Mouse (Mus musculus) cerebral cortex, adult 2 months (tissue): ENCODE results near the gene Timm23.

Source experiments
- WGBS: fragments of 180-500 bp; shearing (Covaris S2); methylation state at CpG from one replicate; pipeline ENCODE4 v1.1.7; 2018; 5-methylcytosine and 5-hydroxymethylcytosine counted together

Timm23 gene

DNA sequence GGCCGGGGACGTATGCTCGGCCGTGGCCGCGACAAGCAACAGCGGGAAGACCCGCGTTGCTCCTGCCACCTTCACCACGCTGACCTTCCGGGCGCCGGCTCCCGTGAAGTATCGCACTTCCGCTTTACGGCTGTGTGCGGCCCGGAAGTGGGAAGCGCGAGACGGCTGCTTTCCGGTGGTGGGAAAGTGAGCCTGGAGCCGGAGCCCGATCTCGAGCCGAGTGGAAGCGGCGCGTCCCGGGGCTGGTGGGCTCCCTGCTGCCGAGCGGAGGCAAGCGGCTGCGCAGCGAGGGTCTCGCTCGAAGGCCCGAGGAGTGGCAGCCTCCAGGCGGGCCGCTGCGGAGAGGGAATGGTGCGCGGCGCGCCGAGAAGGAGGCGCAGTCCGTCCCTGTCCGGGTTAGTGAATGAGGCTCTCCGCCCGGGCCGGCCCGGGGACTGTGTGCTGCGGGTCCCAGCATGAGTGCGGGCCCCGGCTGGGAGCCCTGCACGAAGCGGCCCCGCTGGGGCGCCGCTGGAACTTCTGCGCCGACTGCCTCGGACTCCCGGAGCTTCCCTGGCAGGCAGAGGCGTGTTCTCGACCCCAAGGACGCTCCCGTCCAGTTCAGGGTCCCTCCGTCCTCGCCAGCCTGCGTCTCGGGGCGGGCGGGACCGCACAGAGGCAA is at the start of gene Timm23, which contains the start of gene Parg:
Gene Timm23 (minus strand): TSS at position 108 of the 661 bp plus-strand sequence.
Gene Parg (plus strand): TSS at position 159 of the 661 bp plus-strand sequence.
- WGBS = under 1% methylated on average over 77 of the region's 77 CpGs

DNA sequence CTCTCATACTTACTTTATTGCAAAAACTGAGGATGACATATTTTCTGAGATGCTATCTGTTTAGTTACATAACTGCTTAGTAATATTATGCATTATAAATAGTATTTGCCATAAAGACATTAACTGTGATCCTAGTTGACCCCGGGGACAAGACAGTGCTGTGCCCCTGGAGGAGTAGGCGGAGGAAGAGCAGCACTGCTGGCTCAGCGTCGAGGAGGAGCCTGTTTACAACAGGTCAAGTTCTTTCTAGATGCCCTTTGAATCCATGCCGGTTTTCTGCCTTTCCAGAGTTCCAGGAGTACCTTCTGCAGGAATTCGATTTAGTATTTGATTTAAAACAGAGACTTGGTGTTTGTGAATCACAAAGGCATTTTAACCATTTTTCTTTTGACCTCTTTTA is 47.9 kb upstream of the Timm23 start:
- WGBS = 88% methylated on average over 6 of the region's 6 CpGs

DNA sequence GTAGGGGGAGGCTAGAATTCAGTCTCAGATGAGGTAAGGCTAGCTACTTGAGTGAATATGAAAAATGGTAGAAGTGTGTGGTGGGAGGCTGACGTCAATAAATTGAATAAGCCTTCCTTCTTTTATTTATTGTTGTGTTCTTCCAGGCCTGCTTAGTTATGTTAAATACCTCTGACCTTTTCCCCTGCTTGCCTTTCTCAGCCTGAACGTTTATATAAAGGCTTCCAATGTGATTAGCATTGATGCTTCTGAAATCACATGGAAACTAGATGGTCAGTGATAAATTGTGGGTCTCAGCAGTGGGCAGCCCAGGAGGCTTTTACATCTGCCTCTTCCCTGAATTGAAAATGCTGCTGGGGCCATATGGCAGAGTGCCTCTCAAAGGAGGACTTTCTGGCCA is 44.3 kb upstream of the Timm23 start:
- WGBS = 46% methylated on average over 2 of the region's 2 CpGs

DNA sequence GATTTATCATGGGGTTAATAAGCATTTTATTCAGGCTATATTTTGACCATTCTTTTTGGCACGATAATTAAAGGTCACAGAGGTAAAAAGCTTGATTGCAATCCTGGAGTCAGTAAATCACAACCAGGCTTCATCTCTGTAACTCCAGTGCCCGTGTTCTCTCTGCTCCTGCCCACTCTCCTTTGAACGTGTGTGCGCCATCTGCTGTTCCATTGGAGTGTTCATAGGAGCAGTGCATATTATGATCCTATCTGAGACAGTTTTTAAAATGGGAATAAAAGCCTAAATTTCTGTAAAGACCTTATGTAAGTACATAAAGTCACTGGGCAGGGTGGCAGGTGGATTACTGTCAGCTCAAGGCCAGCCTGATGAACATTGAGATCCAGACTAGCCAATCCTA is 40.7 kb upstream of the Timm23 start:
- 52% methylated on average over 4 of the region's 4 CpGs for WGBS

DNA sequence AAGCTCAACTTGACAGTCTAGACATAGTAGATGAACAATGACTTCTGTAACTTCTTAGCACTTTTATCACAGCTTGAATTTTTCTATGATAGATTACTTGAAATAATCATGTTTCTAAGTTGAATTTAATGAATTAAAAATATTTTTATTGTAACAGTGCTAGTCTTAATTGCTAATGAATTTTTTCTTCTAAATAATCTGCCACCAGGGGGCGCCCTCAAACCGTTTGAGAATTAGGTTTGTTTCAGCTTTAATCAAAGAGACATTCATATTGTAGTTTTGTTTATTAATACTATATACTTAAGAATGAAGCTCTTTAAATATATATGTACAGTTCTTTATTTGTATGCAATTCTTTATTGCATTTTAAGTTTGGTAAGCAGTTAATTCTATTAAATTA is 27.3 kb upstream of the Timm23 start:
- under 1% methylated on average over 2 of the region's 2 CpGs for WGBS

DNA sequence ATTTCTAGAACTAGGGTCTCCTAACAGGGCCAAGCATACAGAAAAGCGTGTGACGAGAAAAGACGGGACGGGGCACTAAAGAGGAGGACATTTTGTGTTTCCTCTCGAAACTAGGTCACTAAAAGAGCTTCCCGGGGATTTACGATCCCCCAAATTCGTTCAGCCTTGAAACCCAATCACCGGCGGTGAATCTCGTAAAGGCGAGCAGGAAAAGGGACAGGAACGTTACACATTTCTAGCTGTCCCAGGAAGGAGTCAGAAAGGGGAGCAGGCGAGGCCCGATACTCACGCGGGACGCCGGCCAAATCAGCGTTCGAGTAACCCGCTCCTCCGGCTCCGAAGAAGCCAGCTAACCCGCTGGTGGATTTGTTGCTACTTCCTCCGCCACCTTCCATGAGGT is 344 bp downstream of the Timm23 start:
- WGBS = under 1% methylated on average over 26 of the region's 26 CpGs

DNA sequence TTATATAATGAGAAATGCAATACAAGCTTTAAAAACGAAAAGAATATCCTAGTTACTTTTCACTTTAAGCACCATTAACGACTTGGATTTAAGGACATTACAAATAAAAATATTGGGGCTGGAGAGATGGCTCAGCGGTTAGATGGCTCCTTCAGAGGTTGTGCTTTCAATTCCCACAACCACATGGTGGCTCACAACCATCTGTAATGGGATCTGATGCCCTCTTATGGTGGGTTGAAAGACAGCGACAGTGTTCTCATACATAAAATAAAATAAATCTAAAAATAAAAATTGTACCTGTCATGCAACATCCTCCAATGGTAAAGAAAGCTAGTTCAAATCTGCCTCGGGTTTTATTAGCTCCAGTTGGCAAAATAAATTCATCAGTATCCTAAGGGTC is 8.1 kb downstream of the Timm23 start:
- 74% methylated on average over 5 of the region's 5 CpGs for WGBS

DNA sequence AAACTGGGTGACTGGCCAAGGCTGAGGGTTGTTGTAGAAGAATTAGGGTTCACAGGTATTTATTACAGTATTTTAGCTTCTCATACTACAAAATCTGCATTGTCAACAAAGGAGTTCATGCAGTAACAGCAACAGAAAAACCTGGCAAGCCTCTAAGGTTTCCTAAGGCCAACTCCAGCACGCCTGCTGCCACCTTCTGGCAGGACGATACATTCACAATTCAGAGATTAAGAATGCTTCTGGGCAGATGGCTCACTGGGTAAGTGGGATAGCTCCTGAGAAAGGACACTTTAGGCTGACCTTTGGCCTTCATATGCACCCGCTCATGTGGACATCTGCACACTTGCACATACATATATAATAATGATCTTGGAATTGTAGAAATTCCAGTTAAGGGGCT is 9.3 kb downstream of the Timm23 start:
- WGBS = 27% methylated on average over 3 of the region's 3 CpGs

DNA sequence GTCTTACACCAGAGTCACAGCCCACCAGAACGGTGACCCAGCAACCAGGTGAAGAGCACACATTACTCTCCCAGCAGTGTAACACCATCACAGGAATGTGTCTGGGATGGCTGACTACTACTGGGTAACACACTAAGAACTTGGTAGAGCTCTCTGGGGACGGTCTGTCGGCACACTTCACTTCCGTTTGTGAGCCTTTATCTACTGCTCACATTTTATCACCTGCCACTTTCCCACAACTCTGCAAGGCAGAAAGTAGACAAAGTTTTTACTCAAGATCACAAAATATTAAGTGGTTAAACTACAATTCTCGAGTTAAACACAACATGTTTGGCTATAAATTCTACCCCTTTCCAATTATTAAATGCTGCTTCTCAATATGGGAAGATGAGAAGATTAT is 9.8 kb downstream of the Timm23 start:
- 91% methylated on average over 5 of the region's 5 CpGs for WGBS

DNA sequence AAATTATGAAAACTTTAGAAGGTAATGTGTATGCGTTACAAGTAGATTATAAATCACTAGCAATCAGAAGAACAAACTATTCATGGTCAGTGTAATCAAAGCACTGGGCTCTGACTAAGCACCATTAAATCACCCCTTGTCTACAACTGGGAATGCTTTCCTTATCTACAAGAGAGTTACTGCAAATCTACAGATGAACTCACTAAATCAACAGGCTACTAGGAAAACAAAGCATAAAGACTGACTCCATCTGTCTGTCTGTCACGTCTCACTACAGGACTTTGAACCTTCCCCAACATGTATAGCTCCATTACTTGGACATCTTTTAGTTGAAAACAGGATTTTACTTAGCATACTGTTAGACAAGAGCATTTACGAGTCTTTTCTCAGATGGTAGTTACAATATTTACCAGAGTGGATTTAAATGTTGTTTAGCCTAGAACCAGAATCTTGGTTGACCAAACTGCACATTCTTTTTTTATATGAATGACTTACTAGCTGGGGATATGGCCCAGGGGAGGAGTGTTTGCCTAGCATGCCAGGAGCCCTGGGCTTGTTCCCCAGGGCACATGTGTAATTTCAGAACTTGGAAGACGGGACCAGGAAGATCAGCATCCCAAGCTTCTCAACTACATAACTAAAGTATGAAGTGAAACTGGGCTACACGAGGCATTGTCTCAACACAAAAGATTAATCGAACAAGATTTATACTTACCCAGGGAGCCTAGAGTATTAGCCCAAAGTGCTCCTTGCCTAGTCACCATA is 10.9 kb downstream of the Timm23 start:
- WGBS = 87% methylated on average over 6 of the region's 6 CpGs

DNA sequence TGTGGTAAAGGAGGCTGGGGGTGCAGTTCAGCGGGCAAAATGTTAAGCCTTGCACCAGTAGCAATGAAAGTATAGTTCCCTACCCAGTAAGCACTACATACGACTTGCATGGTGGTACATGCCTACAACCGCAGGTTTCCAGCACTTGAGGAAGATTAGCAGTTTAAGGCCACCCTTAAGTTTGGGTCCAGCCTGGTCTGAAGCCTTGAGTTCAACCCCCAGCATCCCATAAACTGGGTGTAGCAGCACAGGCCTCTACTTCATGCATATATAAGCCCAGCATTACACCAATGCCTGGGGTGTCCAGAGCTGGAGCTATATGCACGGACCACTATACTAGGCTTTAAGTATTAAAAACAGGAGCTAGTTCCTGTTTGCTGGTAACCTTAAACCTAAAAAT is 17.9 kb downstream of the Timm23 start:
- WGBS = 92% methylated on average over 4 of the region's 4 CpGs

DNA sequence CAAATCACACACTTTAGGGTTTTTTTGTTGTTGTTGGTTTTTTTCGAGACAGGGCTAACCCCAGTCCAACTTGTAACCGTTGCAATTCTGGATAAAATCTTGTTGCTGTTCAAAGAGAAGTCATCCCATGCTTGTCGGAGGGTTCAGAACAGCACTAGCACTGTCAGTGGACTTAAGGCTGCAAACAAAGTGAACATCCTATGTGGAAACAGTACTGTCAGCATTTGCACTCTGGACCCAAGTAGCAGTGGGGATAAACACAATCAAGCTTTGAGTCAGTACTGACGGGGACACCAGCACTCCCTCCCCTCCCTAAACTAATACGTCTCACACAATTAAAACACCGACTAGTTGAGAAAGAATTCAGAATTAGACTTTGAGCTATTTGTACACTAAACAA is 20.8 kb downstream of the Timm23 start:
- WGBS = 79% methylated on average over 6 of the region's 6 CpGs

DNA sequence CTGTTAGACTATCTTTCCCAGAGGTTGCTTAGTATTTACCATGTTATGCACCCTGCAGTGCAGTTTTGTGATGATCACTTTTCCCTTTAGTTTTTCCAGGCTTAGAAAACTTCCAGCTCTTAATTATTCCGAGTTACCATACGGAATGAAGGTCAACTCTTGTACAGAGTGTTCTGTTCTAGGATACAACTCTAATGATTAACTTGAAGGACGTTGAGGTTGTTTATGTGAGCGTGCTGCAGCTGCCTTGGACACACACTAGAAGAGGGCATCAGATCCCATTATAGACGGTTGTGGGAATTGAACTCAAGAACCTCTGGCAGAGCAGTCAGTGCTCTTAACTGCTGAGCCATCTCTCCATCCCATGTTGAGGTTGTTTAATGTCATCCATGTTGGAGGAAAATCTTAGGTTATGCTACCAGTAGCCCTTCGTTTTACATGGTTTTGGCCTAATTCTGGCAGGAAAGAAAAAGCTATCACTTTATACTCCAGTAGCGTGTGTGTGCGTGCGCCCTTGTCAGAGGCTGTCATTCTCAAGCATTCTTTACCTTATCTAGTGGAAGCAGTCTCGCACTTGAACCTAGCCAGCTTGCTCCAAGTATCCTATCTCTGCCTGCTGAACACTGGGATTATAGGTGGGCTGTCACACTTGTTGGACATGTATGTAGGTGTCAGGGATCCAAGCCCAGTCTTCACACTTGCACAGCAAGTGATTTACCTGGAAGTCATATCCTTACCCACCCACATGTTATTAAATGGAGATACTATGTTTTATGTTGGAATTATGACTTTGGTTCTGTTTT is 22.1 kb downstream of the Timm23 start:
- WGBS = 88% methylated on average over 10 of the region's 10 CpGs

DNA sequence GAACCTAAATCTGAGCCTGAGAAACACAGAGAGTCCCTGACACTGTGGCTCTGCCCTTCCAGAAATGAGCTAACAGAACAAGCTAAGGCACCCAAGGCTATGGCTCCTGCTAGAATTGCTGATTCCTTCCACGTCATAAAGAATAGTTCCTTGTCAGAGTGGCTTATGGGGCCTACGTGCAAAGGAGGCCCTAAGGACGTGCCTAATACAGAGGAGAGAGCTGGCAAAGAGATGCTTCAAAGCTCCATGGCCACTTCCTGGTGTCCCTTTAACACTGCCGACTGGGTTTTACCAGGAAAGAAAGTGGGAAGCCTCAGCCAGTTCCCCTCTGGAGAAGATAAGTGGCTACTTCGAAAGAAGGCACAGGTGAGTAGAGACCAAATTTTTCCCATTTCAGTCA is 25.1 kb downstream of the Timm23 start:
- WGBS = 80% methylated on average over 5 of the region's 5 CpGs

DNA sequence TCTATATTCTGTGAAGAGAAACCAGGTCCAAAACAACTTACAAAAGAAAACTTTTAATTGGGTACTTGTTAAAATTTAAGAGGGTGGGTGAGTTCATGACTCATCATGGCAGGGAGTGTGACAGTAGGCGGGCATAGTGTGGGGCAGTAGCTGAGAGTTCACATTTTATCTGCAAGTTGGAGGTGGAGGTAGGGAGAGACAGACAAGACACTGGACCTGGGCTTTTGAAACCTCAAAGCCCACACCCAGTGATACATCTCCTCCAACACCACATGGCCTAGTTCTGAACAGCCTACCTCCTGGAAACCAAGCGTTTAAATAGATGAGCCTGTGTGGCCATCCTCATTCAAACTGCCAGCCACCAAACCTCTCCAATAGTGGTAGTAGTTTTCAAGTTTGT is 26.4 kb downstream of the Timm23 start:
- 62% methylated on average over 2 of the region's 2 CpGs for WGBS

DNA sequence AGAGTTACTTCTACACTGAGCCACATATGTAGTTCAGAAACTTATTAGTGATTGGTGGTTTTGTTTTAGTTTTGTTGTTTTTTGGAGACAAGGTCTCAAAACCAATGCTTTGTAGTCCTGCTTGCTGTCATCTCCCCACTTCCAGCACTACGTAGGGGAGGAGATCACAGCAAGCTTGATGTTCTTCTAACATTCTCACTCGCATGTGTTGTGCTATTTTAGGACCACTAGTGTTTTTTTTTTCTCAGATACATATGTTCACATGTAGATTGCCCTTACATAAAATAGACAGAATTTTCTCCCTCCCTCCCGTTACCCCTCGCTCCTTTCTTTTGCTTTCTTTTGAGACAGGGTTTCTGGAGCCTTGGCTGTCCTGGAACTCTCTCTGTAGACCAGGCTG is 31.6 kb downstream of the Timm23 start:
- WGBS = 51% methylated on average over 4 of the region's 4 CpGs

DNA sequence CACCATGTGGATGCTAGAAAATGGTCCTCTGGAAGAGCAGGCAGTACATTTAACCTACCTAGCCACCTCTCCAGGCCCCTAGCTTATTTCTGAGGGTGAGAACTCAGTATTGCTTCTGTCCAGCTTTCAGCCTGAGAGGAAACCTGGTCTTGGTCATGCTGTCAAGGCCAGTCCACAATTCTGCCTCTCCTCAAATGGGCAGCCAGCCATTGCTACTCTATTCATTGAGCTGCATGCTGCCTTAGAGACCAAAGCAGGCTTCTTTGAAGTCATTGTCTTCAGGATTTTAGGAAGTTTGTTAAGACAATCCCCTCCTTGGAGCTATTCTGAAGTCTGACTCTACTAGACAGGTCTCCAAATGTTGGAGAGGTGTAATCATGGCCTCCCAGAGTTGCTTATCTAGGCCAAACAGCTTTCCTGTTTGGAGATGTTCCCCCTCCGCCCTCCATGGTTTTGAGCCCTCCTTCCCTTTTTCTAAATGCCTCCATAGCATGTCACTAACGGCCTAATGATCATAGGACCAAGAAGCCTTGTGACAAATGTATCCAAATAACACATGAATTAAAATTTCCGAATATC is 33.0 kb downstream of the Timm23 start:
- WGBS = 71% methylated on average over 3 of the region's 3 CpGs

DNA sequence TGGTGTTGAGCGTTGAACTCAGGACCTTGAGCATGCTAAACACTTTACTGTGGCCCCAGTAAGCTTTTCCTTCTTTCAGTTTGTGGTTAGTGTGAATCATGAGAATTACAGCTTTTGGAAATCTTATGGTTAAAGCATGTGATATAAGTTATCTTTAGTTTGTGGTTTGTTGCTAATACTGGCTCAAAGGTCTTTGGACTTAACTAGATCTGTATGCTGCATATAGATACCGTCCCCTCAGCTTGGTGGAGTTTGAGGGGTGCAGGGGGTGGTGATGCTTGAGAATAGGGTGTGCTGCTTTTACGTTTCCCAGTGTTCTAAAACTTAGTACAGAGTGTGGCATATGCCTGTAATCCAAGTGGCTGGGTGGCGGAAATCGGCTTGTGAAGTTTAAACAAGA is 34.4 kb downstream of the Timm23 start:
- 78% methylated on average over 5 of the region's 5 CpGs for WGBS

DNA sequence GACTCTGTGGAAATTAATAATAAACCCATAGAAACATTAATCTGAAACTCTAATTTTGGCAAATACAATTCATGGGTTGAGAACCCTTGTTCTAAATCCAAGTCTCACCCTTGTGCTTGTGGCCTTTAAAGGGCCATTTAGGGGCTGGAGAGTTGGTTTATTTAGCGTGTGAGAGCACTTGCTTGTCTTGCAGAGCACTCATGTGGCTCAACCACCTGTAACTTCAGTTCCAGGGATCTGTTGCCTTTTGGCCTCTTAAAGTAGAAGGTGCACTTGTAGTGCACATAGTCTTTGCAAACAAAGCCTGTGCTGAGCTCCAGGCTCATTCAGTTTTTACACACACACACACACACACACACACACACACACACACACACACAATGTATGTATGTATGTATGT is 34.9 kb downstream of the Timm23 start:
- WGBS = 52% methylated on average over 1 of the region's 1 CpGs

DNA sequence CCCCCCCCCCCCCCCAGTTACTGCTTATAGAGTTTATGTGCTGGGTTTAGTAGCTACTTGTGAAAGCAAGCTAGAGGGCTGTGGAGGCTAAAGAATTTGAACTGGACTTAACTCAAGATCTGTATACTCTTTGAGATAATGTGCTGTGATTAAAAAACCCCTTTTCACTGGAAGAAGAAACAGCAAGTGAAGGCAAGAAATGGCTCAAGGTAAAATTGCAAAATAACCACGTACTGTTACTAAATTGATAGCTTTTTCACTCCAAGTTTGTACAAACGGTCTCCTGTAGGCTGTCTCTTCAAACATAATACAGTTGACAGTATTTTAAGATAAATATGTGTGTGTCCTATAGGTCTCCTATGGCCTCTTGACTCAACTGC is 35.6 kb downstream of the Timm23 start:
- 57% methylated on average over 2 of the region's 2 CpGs for WGBS

DNA sequence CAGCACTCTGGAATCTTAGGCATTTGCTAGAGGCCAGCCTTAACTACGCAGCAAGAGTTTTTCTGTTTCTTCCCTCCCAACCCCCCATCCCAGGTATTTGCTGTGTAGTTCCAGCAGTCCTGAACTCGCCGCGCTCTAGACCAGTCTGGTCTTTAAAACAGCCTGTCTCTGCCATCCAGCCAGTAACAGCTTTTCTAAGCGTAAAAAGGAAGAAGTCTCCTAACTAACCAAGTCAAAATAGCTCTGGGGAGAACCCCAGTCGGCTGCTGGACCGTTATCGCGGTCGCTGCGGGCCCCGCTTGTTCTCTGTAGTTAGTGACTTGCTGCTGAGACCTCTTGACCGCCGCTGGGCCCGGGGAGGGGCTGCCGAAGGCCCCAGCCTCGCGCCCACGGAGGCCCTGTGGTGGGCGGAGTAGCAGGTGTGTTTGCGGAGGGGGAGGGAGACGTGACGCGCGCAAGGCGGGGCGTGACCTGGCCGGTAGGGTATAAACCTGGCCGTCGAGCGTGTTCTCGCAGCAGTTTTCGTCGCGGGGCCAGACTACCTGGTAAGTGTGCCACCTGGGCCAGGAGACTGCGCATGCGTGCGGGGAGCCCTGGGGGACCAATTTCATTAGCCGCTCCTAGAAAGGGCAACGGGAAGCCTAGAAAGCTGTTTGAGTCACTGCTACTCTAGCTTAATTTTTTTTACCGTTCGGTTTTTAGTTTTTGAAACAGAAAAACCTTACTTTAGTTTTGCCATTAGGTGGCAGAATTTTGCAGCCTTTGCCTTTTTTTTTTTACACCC is 36.2 kb downstream of the Timm23 start:
- WGBS = 2% methylated on average over 42 of the region's 42 CpGs
